Mouse (Mus musculus): Measurements from ENCODE around the gene Cnnm3. TPM values are rescaled to one million over a fixed set of nuclear protein-coding genes. Genes with fewer than 3 reads are reported as not detected.

Cnnm3 gene
- polyA plus RNA-seq, 1 experiment = 1.0 TPM

- Histone ChIP-seq H3K4me3 (replicated peaks) (peak overlapping the region; percentile 88), H3K36me3 (ENCODE audit: control insufficient read depth) (peaks cover 40% of the 10 kb centered on the region), H3K4me1 (ENCODE audit: control insufficient read depth) (peaks cover 33% of the 10 kb centered on the region), H3K9me3 (ENCODE audit: control insufficient read depth, low read length) (no peaks in the 10 kb centered on the region), H3K27me3 (ENCODE audit: control insufficient read depth) (no peaks in the 10 kb centered on the region)
- TF ChIP-seq TAL1 (IDR thresholded peaks at IDR 0.05; ENCODE audit: low read length) (no peak), GATA1 (IDR thresholded peaks at IDR 0.05; ENCODE audit: low read length) (no peak)
Measured at GRCm38 (mm10) chr1:36513718-36514117, 2.1 kb downstream of the Cnnm3 start.

DNA sequence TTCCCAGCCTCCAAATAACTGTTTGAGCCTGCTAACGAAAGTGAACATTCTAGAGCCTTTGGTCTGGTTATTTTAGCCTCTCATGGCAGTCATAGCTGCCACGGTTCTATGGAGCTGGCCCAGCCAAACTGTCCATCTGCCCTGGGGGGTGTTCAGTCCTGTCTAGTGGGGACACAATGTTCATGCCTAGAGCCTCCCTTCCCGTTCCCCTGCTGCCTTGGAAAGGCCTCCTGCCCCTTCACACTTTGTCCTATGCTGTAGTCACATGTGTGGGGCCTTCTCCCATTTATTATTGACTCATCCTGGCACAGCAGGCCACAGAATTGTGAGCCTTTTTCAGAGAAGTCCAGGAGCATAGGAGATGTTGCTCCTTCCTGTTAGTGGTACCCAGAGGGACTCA lies 6.6 kb downstream of the Cnnm3 start:
- no peaks in the 10 kb centered on the region for H3K9me3 ChIP-seq (ENCODE audit: control insufficient read depth, low read length)
- peaks cover 84% of the 10 kb centered on the region for H3K36me3 ChIP-seq (ENCODE audit: control insufficient read depth)
- H3K4me1 ChIP-seq (ENCODE audit: control insufficient read depth) = peaks cover 18% of the 10 kb centered on the region
- TF ChIP-seq TAL1 (IDR thresholded peaks at IDR 0.05; ENCODE audit: low read length) = no peak
- no peak for TF ChIP-seq GATA1 (IDR thresholded peaks at IDR 0.05; ENCODE audit: low read length)
- no peak overlapping the region for H3K4me3 ChIP-seq (replicated peaks)
- H3K27me3 ChIP-seq (ENCODE audit: control insufficient read depth) = no peaks in the 10 kb centered on the region

DNA sequence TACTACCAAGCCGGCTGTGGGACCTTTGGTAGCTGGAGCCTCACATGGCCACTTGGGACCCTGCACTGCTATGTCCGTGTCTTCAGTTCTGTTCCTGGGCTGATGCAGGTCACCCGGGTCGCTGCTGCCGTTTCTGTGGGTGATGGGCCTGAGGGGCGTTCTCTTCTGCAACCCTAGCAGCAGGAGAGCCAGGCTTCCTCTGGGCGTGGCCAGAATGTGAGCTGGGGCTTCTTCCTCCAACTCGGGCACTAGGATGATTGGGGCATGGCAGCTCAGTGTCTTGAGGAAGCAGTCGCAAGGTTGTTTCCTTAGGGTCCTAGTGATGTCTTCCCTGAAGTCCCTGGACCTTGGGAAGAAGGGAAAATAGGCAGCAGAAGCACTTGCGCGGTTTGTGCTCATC lies 8.0 kb downstream of the Cnnm3 start:
- Histone ChIP-seq H3K4me1 (ENCODE audit: control insufficient read depth) (peaks cover 6% of the 10 kb centered on the region), H3K9me3 (ENCODE audit: control insufficient read depth, low read length) (no peaks in the 10 kb centered on the region), H3K36me3 (ENCODE audit: control insufficient read depth) (peaks cover 92% of the 10 kb centered on the region), H3K4me3 (replicated peaks) (no peak overlapping the region), H3K27me3 (ENCODE audit: control insufficient read depth) (no peaks in the 10 kb centered on the region)
- TF ChIP-seq GATA1 (IDR thresholded peaks at IDR 0.05; ENCODE audit: low read length) (no peak), TAL1 (IDR thresholded peaks at IDR 0.05; ENCODE audit: low read length) (no peak)

- TF ChIP-seq TAL1 (IDR thresholded peaks at IDR 0.05; ENCODE audit: low read length) (no peak), GATA1 (IDR thresholded peaks at IDR 0.05; ENCODE audit: low read length) (no peak)
- Histone ChIP-seq H3K27me3 (ENCODE audit: control insufficient read depth) (no peaks in the 10 kb centered on the region), H3K4me1 (ENCODE audit: control insufficient read depth) (no peaks in the 10 kb centered on the region), H3K9me3 (ENCODE audit: control insufficient read depth, low read length) (no peaks in the 10 kb centered on the region), H3K36me3 (ENCODE audit: control insufficient read depth) (peaks cover 93% of the 10 kb centered on the region), H3K4me3 (replicated peaks) (no peak overlapping the region)
Measured at GRCm38 (mm10) chr1:36522210-36522609, 10.5 kb downstream of the Cnnm3 start.

GRCm38 (mm10) chr1:36523332-36524013 lies 11.8 kb downstream of the Cnnm3 start:
- Histone ChIP-seq H3K36me3 (ENCODE audit: control insufficient read depth) (peaks cover 83% of the 10 kb centered on the region), H3K27me3 (ENCODE audit: control insufficient read depth) (no peaks in the 10 kb centered on the region), H3K9me3 (ENCODE audit: control insufficient read depth, low read length) (no peaks in the 10 kb centered on the region), H3K4me1 (ENCODE audit: control insufficient read depth) (no peaks in the 10 kb centered on the region), H3K4me3 (replicated peaks) (no peak overlapping the region)
- TF ChIP-seq GATA1 (IDR thresholded peaks at IDR 0.05; ENCODE audit: low read length) = no peak
- TF ChIP-seq TAL1 (IDR thresholded peaks at IDR 0.05; ENCODE audit: low read length) = no peak

- peaks cover 77% of the 10 kb centered on the region for H3K36me3 ChIP-seq (ENCODE audit: control insufficient read depth)
- no peak for TF ChIP-seq GATA1 (IDR thresholded peaks at IDR 0.05; ENCODE audit: low read length)
- TF ChIP-seq TAL1 (IDR thresholded peaks at IDR 0.05; ENCODE audit: low read length) = no peak
- no peaks in the 10 kb centered on the region for H3K9me3 ChIP-seq (ENCODE audit: control insufficient read depth, low read length)
- no peak overlapping the region for H3K4me3 ChIP-seq (replicated peaks)
- H3K4me1 ChIP-seq (ENCODE audit: control insufficient read depth) = no peaks in the 10 kb centered on the region
- no peaks in the 10 kb centered on the region for H3K27me3 ChIP-seq (ENCODE audit: control insufficient read depth)
Measured at GRCm38 (mm10) chr1:36524058-36524457, 12.4 kb downstream of the Cnnm3 start.

DNA sequence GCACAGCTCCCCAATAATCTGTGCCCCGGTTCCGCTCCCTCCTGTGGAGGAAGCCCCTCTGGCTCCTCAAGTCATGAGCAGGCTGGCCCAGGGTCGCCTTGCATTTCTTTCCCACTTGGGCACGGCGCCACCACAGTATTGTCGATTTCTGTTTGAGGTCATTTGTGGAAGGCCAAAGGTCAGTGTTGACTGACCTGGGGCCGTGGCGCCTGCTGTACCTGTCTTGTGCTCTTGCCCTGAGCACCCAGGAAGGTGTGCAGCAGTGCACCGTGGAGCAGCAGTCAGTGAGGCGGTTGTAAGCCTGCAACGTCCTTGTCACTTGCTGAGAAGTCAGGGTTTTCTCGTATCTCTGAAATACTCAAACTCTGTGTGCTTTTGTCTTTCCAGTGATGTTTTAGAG lies 14.1 kb downstream of the Cnnm3 start:
- no peak for TF ChIP-seq GATA1 (IDR thresholded peaks at IDR 0.05; ENCODE audit: low read length)
- TF ChIP-seq TAL1 (IDR thresholded peaks at IDR 0.05; ENCODE audit: low read length) = no peak
- H3K4me1 ChIP-seq (ENCODE audit: control insufficient read depth) = no peaks in the 10 kb centered on the region
- H3K4me3 ChIP-seq (replicated peaks) = no peak overlapping the region
- no peaks in the 10 kb centered on the region for H3K27me3 ChIP-seq (ENCODE audit: control insufficient read depth)
- H3K9me3 ChIP-seq (ENCODE audit: control insufficient read depth, low read length) = no peaks in the 10 kb centered on the region
- H3K36me3 ChIP-seq (ENCODE audit: control insufficient read depth) = peaks cover 64% of the 10 kb centered on the region

DNA sequence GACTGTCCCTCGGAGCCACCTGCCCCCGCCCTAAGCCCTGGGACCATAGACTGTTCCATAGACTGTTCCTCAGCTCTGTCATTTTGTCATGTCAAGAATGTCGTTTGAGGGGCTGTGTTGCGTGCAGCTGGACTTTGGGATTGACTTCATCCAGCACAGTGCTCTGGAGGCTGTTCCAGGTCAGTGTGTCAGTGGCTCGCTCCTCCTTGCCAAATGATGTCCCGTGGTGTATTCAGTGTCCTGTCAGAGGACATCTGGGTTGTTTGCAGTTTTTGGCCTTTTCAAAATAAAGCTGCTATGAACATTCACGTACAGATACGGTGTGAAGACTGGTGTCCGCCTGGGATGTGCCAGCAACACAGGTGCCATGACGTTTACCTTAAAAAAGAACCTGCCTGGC lies 15.2 kb downstream of the Cnnm3 start:
- Histone ChIP-seq H3K36me3 (ENCODE audit: control insufficient read depth) (peaks cover 63% of the 10 kb centered on the region), H3K27me3 (ENCODE audit: control insufficient read depth) (no peaks in the 10 kb centered on the region), H3K9me3 (ENCODE audit: control insufficient read depth, low read length) (no peaks in the 10 kb centered on the region), H3K4me1 (ENCODE audit: control insufficient read depth) (no peaks in the 10 kb centered on the region), H3K4me3 (replicated peaks) (no peak overlapping the region)
- TF ChIP-seq TAL1 (IDR thresholded peaks at IDR 0.05; ENCODE audit: low read length) = no peak

GRCm38 (mm10) chr1:36528351-36528750 lies 16.7 kb downstream of the Cnnm3 start:
- Histone ChIP-seq H3K4me3 (replicated peaks) (no peak overlapping the region), H3K4me1 (ENCODE audit: control insufficient read depth) (no peaks in the 10 kb centered on the region), H3K36me3 (ENCODE audit: control insufficient read depth) (peaks cover 52% of the 10 kb centered on the region), H3K27me3 (ENCODE audit: control insufficient read depth) (no peaks in the 10 kb centered on the region), H3K9me3 (ENCODE audit: control insufficient read depth, low read length) (no peaks in the 10 kb centered on the region)
- no peak for TF ChIP-seq TAL1 (IDR thresholded peaks at IDR 0.05; ENCODE audit: low read length)
- TF ChIP-seq GATA1 (IDR thresholded peaks at IDR 0.05; ENCODE audit: low read length) = no peak

DNA sequence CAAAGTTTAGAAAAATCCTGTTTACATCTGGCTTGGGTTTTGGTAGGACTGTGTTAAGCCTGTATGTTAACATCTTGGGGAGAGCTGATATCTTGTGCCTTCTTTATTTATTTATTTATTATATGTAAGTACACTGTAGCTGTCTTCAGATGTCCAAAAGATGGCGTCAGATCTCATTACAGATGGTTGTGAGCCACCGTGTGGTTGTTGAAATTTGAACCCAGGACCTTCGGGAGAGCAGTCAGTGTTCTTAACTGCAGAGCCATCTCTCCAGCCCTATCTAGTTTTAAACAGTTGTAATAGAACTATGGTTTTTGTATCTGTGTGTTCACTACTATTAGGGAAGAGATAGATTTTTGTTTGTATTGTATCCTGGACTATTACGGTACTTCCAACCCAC lies 17.6 kb downstream of the Cnnm3 start:
- peaks cover 43% of the 10 kb centered on the region for H3K36me3 ChIP-seq (ENCODE audit: control insufficient read depth)
- H3K9me3 ChIP-seq (ENCODE audit: control insufficient read depth, low read length) = no peaks in the 10 kb centered on the region
- H3K27me3 ChIP-seq (ENCODE audit: control insufficient read depth) = no peaks in the 10 kb centered on the region
- no peak overlapping the region for H3K4me3 ChIP-seq (replicated peaks)
- no peak for TF ChIP-seq TAL1 (IDR thresholded peaks at IDR 0.05; ENCODE audit: low read length)
- no peak for TF ChIP-seq GATA1 (IDR thresholded peaks at IDR 0.05; ENCODE audit: low read length)
- H3K4me1 ChIP-seq (ENCODE audit: control insufficient read depth) = no peaks in the 10 kb centered on the region

Data from erythroblast, embryonic 14.5 days (primary cell).